Mouse (Mus musculus): Measurements from ENCODE around the gene Cldn13.

The Cldn13 gene

DNA sequence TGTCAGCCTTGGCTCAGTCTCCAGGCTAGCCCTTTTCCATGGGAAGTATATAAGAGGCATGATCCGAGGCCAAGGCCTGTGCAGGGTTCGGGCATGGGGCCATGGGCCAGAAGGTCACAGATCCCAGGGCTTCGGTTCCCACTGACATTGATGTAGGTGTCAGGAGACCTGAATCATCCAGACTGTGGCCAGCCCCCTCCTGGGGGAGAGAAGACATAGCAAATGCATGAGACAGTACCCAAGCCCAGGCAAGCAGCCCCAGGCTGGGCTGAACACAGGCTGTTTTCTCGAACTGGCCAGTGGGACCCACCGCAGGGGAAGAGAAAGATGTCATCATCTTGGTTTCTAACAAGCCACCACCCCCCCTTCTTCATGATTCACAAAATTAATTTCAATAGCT lies 42.7 kb downstream of the Cldn13 start:
- in situ Hi-C loops (cut with MboI; ENCODE audit: low pct_unique_long_range_greater_than_20kb in 1 of 2, low sequenced_read_pairs in 2 of 2, unreplicated experiment in 1 of 2), result no loop called here

DNA sequence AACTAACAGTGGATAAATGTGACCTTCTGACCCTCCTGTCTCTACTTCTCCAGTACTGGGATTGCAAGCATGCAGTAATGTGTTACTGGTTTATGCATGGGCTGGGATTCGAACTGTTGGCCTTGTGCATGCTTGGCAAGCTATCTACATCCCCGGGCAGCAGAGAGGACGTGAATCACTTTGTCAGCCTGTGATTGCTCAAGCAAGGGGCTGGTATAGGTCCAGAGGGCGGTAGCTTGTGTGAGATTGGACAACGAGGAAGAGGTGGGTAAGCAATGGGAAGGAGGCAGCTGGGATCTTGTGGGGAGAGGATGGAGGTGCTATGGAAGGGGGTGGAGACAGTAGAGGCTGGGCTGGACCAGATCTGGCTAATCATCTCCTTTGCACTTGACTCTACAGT lies 46.8 kb downstream of the Cldn13 start:
- in situ Hi-C loops (cut with MboI; ENCODE audit: low pct_unique_long_range_greater_than_20kb in 1 of 2, low sequenced_read_pairs in 2 of 2, unreplicated experiment in 1 of 2), result no loop called here

DNA sequence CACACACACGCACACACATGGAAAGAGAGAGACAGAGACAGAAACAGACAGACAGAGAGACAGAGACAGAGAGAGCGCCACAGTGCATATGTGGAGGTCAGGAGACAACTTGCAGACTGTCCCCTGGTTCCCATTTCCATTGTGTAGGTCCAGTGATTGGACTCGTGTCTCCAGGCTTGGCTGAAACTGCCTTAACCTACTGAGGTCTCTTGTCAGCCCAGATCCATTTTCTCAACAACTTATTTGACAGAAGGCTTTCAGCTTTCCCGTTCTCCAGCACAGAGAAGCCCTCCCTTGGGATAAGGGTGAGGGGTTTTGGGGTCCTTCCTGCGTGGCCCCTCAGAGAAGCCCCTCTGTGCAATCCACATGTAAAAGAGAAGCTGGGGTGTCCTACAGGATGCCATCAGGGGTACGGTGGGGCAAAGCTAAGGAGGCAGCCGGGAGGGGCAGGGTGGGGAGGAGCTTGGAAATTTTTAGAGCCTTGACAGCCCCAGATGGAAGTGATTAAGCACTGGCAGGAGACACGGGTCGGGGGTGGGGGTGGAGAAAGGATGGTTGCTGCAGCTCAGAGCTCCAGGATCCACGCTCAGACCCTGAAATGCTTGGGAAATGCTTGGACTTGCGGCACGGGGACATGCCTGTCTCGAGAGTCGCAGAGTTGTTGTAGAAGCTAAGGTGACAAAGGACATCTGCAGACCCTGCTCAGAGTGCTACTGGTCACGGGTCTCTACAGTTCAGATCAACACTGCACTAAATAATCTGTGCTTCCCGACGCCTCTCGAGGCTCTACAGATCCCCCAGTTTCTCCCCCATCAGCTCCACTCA lies 47.8 kb downstream of the Cldn13 start:
- in situ Hi-C loops (cut with MboI; ENCODE audit: low pct_unique_long_range_greater_than_20kb in 1 of 2, low sequenced_read_pairs in 2 of 2, unreplicated experiment in 1 of 2), result no loop called here

DNA sequence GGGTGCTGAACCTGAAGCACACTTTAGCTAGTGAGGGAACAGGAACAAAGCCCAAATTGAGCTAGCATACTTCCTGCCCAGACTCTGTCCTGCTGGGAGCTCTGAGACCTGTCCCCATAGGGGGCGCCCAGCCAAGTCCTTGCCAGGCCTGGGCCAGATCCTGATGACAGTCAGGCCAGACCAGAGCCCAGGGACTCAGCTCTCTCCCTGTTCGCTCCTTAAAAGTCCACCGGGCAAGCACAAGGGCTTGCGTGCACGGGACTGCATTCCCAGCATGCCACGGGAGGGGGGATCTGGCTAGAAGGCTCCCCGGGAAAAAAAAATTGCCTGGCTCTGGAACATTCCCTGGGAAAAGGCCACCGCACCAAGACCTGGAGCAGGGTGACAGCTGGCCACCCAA lies 50.2 kb downstream of the Cldn13 start:
- in situ Hi-C loops (cut with MboI; ENCODE audit: low pct_unique_long_range_greater_than_20kb in 1 of 2, low sequenced_read_pairs in 2 of 2, unreplicated experiment in 1 of 2), result no loop called here
